Mouse (Mus musculus) adrenal gland, postnatal 10 days (tissue): Measurements from ENCODE around the gene C1ql3. TPM values are rescaled to one million over a fixed set of nuclear protein-coding genes. Genes with fewer than 3 reads are reported as not detected.

ENCODE experiments used
- DNase-seq: peaks from one replicate; pipeline ENCODE4 v3.0.0; 2021; ENCODE audit warnings: mixed read lengths
- long read RNA-seq, 2 experiments: library from polyadenylated mRNA; stranded (forward); transcript quantifications; one replicate each; pipeline ENCODE4 v2.0.0; 2021
- total RNA-seq, 2 experiments: library from RNA; stranded (reverse); gene quantifications; 2 replicates each; pipeline ENCODE4 v1.2.3; 2021

C1ql3 gene
- under 1 TPM; 0.36 to 0.45 TPM for total RNA-seq
- long read RNA-seq, experiment 1: 0 reads
- long read RNA-seq, experiment 2: 0 reads

GRCm38 (mm10) chr2:13011472-13011871 is at the start of gene C1ql3:
C1ql3 (minus strand) TSS chr2:13011806.
- peak; percentile 6 for DNase-seq

GRCm38 (mm10) chr2:13060426-13061170 is 49.0 kb upstream of the C1ql3 start:
- no peak for DNase-seq

- no peak for DNase-seq
Measured at GRCm38 (mm10) chr2:13048649-13049048, 37.0 kb upstream of the C1ql3 start.

GRCm38 (mm10) chr2:13044555-13044954 is 32.9 kb upstream of the C1ql3 start:
- DNase-seq: no peak

- no peak for DNase-seq
Measured at GRCm38 (mm10) chr2:13039785-13040184, 28.2 kb upstream of the C1ql3 start.

- no peak for DNase-seq
Measured at GRCm38 (mm10) chr2:13038772-13039171, 27.2 kb upstream of the C1ql3 start.

GRCm38 (mm10) chr2:13018861-13019260 is 7.3 kb upstream of the C1ql3 start:
- no peak for DNase-seq

- DNase-seq: no peak
Measured at GRCm38 (mm10) chr2:13018382-13018781, 6.8 kb upstream of the C1ql3 start.

GRCm38 (mm10) chr2:13011973-13012372 is 367 bp upstream of the C1ql3 start:
- DNase-seq: no peak

GRCm38 (mm10) chr2:13010460-13011341 is 905 bp downstream of the C1ql3 start:
- peak; percentile 50 for DNase-seq

- peak; percentile 2 for DNase-seq
Measured at GRCm38 (mm10) chr2:13010030-13010459, 1.6 kb downstream of the C1ql3 start.

- DNase-seq: no peak
Measured at GRCm38 (mm10) chr2:13009261-13009972, 2.2 kb downstream of the C1ql3 start.

GRCm38 (mm10) chr2:13008433-13008832 is 3.2 kb downstream of the C1ql3 start:
- no peak for DNase-seq

GRCm38 (mm10) chr2:13000026-13000425 is 11.6 kb downstream of the C1ql3 start:
- DNase-seq: no peak

GRCm38 (mm10) chr2:12984901-12985732 is 26.5 kb downstream of the C1ql3 start:
- DNase-seq: no peak

GRCm38 (mm10) chr2:12978771-12979170 is 32.8 kb downstream of the C1ql3 start:
- no peak for DNase-seq

GRCm38 (mm10) chr2:12977367-12977766 is 34.2 kb downstream of the C1ql3 start:
- DNase-seq: no peak

GRCm38 (mm10) chr2:12973752-12974151 is 37.9 kb downstream of the C1ql3 start:
- DNase-seq: no peak

- DNase-seq: no peak
Measured at GRCm38 (mm10) chr2:12970049-12970724, 41.4 kb downstream of the C1ql3 start.

- DNase-seq: no peak
Measured at GRCm38 (mm10) chr2:12956703-12957424, 54.7 kb downstream of the C1ql3 start.
